Mouse (Mus musculus): ENCODE results near the gene Atp12a.
A peak's percentile ranks its signal among the peaks of the same experiment; 100 is the strongest.

Atp12a gene

GRCm38 (mm10) chr14:56364711-56365237, at the start of gene Atp12a:
Gene Atp12a (plus strand): TSS chr14:56365068.
- no peak for DNase-seq (ENCODE audit: low spot score in 2 of 2)

- DNase-seq (ENCODE audit: low spot score in 2 of 2) = no peak
Observed at GRCm38 (mm10) chr14:56315519-56315918, 49.3 kb upstream of the Atp12a start.

DNA sequence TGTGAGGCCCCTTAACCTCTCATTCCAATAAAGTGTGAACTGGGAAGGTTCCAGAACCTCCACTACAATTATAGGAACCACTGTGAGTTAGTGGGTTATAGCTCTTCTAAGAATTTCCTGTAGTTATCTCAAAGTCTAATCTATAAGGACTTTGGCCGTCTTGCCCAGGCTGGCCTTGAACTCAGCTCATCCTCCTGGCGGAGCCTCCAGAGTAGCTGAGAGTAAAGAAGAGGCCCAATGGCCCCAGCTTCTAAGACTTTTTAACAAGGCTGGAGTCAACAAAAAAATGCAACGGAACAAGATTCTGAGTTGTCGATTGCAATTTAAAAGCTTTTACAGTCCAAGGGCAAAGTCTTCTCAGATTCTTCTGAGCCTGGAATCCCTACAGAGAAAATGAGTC, 48.5 kb upstream of the Atp12a start:
- DNase-seq (ENCODE audit: low spot score in 2 of 2) = no peak

GRCm38 (mm10) chr14:56322982-56323381, 41.9 kb upstream of the Atp12a start:
- no peak for DNase-seq (ENCODE audit: low spot score in 2 of 2)

GRCm38 (mm10) chr14:56325038-56325437, 39.8 kb upstream of the Atp12a start:
- DNase-seq (ENCODE audit: low spot score in 2 of 2) = no peak

GRCm38 (mm10) chr14:56333700-56334099, 31.2 kb upstream of the Atp12a start:
- no peak for DNase-seq (ENCODE audit: low spot score in 2 of 2)

GRCm38 (mm10) chr14:56334437-56334836, 30.4 kb upstream of the Atp12a start:
- no peak for DNase-seq (ENCODE audit: low spot score in 2 of 2)

- DNase-seq (ENCODE audit: low spot score in 2 of 2) = no peak
Observed at GRCm38 (mm10) chr14:56336032-56336431, 28.8 kb upstream of the Atp12a start.

DNA sequence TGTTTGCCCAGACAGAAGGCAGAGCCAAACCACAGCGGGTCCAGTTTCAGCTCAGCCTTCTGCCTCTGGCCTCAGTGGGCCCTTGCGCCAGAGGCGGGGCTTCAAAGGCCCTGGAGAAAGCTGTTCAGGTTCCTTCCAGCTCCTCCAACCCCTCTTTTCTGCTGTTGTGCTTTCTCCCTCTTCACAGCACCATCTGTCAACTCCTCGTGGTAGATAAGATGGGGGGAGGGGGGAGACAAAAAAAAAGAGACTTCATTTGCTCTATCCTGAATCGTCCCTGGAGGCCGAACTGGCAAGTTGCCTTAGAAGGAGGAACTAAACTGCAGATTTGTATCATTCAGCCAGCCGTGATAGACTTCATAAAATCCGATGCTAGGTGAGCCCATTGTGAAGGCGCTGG, 27.8 kb upstream of the Atp12a start:
- DNase-seq (ENCODE audit: low spot score in 2 of 2) = no peak

DNA sequence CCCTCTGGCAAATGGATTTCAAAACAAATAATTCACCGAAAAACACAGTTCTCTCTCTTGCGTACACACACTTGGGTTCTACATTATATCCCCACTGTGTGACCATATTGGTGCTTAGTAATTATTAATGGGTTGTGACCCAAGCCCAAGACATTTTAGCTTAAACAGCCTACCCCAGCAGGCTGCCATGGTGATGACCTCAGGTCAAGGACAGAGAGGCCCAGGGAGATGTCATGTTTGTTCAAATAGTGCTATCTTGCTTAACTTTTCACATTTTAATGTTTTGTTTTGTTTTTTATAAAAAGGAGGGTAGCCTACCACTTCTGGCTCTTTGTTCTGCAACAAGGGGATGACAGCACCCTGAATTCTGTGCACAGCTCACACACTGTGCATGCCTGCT, 27.2 kb upstream of the Atp12a start:
- no peak for DNase-seq (ENCODE audit: low spot score in 2 of 2)

- no peak for DNase-seq (ENCODE audit: low spot score in 2 of 2)
Observed at GRCm38 (mm10) chr14:56338882-56339442, 25.9 kb upstream of the Atp12a start.

GRCm38 (mm10) chr14:56348704-56349103, 16.2 kb upstream of the Atp12a start:
- DNase-seq (ENCODE audit: low spot score in 2 of 2) = peak; percentile 49 to 59

GRCm38 (mm10) chr14:56349541-56349940, 15.3 kb upstream of the Atp12a start:
- DNase-seq (ENCODE audit: low spot score in 2 of 2) = peak in 1 of 2 experiments; percentile 24

DNA sequence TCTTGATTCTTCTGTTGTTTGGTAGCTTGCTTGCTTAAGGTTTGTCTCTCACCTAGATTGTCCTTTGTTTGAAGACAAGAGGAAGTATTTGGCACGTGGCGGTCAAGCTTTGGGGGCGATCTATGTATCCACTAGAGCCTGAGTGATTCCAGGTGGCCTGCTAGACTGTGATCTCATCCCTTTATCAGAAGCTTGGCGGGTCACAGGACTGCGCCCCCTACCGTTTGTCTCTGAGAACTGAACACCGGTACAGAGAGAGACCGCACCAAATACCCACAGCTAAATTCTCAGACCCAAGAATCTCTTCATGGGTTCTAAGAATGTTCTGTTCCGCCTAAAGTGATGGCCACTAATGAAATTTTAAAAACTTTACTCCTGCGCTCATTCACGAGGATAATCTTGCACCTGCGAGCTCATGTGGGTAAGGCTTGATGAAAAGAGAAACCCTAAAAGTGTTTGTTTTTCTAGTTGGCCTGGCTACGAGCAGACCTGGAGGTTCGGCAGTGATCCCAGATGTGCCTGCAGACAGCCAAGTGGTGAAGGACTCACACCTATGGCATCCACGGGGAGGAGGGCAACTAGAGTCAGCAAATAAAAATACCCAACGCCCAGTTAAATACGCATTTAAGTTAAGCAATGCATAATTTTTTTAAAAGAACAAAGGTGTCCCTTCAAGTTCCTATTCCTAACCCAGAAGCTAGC, 12.8 kb upstream of the Atp12a start:
- DNase-seq (ENCODE audit: low spot score in 2 of 2) = peak in 1 of 2 experiments; percentile 25

- DNase-seq (ENCODE audit: low spot score in 2 of 2) = peak in 1 of 2 experiments; percentile 15
Observed at GRCm38 (mm10) chr14:56354803-56355202, 10.1 kb upstream of the Atp12a start.

- DNase-seq (ENCODE audit: low spot score in 2 of 2) = peak in 1 of 2 experiments; percentile 3
Observed at GRCm38 (mm10) chr14:56355396-56355795, 9.5 kb upstream of the Atp12a start.

- peak in 1 of 2 experiments; percentile 3 for DNase-seq (ENCODE audit: low spot score in 2 of 2)
Observed at GRCm38 (mm10) chr14:56356196-56356595, 8.7 kb upstream of the Atp12a start.

DNA sequence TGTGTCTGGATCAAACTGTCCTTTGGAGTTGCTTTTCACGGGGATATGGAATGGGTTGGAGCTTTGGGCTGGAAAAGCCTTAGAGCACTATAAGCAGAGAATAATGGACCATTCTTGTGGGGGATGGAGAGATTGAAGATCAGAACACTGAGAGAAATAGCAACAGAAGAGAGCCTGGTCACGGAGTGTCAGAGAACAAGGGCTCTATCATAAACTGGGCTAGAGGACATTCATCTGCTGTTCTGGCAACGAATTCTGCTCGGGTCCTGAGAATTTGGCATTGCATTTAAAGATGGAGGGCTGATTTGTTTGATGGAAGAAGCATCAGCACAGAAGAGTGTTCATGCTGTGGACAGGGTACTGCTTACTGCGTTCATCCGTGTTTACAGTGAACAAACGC, 6.4 kb upstream of the Atp12a start:
- no peak for DNase-seq (ENCODE audit: low spot score in 2 of 2)

DNA sequence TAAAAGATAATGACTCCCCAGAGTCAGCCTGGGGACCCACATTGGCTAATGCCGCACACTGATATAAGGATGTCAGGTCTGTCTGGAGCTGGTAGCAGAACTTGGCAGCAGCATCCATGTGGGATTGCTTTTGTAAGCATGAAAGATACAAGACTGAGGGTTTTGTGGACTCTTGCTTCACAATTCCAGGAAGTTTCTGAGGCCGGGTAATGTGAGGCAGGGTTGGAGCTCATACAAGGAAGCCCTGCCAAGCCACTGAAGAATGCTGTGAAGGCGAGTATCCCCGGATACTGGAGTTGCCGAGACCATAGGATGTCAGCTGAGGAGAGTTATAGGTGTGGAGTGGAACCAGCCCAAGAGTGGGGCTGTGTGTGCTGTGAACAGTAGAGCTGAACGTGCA, 5.7 kb upstream of the Atp12a start:
- DNase-seq (ENCODE audit: low spot score in 2 of 2) = no peak

GRCm38 (mm10) chr14:56365292-56365691, 424 bp downstream of the Atp12a start:
- no peak for DNase-seq (ENCODE audit: low spot score in 2 of 2)

GRCm38 (mm10) chr14:56366712-56367111, 1.8 kb downstream of the Atp12a start:
- no peak for DNase-seq (ENCODE audit: low spot score in 2 of 2)

- no peak for DNase-seq (ENCODE audit: low spot score in 2 of 2)
Observed at GRCm38 (mm10) chr14:56368834-56369233, 4.0 kb downstream of the Atp12a start.

GRCm38 (mm10) chr14:56375731-56376130, 10.9 kb downstream of the Atp12a start:
- DNase-seq (ENCODE audit: low spot score in 2 of 2) = peak; percentile 86 to 91

All from right cerebral cortex, postnatal 10 days (tissue).